Mouse (Mus musculus) left cerebral cortex, adult 8-10 months (tissue): ENCODE measurements around the gene A630076J17Rik. TPM values are rescaled to one million over a fixed set of nuclear protein-coding genes. Genes with fewer than 3 reads are reported as not detected.
A peak's percentile ranks its signal among the peaks of the same experiment; 100 is the strongest.

Experiments
- DNase-seq, 2 experiments: peaks; one replicate each; pipeline ENCODE4 v3.0.0; 2022; ENCODE audit warnings: low spot score in 2 of 2
- total RNA-seq, 4 experiments: library from RNA; stranded (reverse); gene quantifications; 2 replicates each; pipeline ENCODE4 v1.2.4; 2022

A630076J17Rik gene
- total RNA-seq, 4 experiments from 2014 or later, result not detected

DNA sequence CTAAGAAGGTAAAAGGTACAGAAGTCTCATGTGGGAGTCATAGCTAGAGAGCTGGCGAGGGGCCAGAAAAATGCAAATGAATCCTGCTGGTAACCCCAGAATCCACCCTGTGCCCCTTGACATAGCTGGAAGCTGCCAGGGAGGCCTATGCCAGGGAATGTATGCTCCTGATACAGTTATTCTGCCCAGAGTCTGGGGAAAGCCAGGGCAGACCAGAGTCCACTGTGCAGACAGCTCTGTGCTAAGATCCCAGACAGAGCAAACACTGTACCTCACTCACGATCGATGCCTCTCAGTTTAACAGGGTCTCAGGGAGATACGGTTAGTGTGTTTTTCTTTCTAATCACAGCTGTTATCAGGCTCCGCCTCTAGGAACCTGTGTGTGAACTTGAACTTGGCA is 592 bp upstream of the A630076J17Rik start:
- no peak for DNase-seq

DNA sequence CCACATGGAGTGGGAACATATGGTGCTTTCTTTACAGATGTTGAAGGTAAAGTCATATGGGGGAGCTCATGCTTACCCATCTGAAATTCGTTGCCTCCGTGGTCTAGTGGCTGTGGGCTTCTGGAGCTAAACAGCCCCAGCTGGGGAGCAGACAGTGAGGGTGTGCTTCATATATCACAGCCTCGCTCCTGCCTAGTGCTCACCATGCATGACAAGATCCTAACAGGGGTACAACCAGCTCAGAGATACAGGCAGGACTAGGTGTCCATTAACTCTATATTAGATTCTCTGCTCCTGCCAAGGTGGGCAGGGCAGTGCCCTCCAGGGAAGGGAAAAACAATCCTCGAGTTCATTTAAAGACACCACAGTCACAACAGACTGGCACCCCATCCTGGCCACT is 788 bp downstream of the A630076J17Rik start:
- no peak for DNase-seq

DNA sequence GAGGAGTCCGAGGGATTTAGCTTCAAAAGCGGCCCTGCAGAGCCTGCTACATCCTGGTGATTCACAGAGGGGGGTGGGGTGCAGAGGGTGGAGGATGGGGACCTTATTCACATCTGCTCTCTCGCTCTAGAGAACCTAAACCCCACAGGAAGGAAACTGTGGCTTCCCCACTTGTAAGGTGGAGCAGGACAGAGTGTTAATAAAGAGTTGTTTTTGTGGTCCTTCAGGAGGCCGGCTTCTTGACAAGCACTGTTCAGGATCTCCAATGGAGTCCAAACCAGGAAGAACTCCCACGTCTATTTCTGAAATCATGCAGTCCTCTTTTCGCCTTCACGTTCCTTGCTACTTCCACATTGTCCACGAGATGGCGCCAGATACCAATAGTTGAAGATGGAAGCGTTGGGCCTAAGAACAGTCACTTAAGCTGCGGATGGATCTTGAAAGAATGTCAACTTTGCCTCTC is 3.0 kb downstream of the A630076J17Rik start:
- peak; percentile 62 to 83 for DNase-seq

DNA sequence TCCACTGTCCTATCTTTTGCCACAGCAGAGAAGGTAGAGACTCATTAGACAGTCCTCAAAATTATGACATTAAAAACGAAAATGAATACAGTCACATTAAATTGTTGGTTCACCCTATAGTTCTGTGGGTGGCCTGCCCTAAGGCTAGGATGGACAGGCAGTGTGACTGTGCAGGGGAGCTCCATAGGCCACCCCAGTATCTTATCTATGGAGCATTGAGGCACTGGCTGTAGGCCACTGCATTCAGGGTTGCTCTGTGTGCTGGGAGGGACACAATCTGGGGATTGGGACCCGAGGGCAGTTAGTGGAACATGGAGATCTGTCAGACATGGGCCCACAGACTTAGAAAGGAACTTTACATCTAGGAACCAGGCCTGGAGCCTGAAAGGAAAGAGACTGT is 3.5 kb downstream of the A630076J17Rik start:
- DNase-seq, result no peak

DNA sequence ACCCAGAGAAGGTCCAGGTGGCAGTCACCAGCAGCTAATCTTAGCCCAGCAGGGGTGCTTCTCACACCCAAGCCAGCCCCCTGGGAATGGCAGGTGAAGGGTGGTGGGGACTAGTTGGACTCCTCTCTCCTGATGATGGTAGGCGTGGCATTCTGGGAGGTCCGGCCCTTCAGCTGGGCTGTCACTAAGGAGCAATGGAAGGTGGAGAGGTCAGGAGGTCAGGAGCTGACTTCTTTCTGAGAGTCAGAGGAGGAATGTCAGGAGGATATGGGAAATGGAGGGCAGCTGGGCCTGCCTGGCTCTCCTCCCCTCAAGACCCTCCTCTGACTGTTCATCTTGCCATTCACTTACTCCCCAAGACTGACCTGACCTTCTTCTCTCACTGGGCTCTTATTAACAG is 7.6 kb downstream of the A630076J17Rik start:
- no peak for DNase-seq

DNA sequence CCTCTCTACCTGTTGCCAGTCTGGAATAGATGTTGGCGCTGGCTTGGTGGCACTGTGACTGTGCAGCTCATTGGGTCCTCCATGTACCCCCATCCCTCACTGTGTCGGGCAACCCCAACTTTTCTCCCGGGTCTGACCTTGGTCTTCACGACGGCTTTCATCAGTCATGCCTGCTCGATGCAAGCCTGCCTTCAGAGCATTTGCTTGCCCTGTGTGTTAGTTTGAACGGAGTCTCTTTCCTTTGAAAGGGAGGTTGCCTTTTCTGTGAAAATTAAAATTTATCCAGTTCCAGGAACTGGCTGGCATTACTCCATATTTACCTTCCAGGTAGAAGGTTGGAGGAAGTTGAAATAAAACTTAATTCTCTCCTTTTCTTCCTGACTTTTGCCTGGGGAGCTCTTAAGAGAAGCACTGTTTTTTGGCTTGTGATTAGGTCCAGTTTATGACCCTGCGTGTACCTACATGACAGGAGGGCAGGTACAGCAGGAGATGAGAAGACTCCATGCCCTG is 8.1 kb downstream of the A630076J17Rik start:
- no peak for DNase-seq

DNA sequence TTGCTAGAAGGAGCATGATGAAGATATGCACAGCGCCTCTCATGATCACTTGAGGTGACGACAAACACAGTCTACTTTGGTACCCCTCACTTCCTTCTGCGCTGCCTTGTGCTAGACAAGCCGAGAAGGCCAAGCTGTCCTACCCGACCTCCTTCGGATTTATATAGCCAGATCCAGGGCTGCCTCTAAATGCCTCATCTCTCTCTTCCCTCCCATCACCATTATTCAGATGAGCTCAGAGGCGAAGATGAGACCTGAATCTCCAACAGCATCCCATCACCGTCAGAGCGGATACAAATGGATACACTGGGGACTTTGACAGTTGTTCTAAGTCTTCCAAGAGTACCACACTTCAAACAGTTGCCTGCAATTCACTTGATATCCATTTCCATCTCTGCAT is 9.2 kb downstream of the A630076J17Rik start, which contains the start of gene Prok1:
Gene Prok1 (minus strand): TSS at position 101 of the 400 bp plus-strand sequence.
- DNase-seq, result no peak

DNA sequence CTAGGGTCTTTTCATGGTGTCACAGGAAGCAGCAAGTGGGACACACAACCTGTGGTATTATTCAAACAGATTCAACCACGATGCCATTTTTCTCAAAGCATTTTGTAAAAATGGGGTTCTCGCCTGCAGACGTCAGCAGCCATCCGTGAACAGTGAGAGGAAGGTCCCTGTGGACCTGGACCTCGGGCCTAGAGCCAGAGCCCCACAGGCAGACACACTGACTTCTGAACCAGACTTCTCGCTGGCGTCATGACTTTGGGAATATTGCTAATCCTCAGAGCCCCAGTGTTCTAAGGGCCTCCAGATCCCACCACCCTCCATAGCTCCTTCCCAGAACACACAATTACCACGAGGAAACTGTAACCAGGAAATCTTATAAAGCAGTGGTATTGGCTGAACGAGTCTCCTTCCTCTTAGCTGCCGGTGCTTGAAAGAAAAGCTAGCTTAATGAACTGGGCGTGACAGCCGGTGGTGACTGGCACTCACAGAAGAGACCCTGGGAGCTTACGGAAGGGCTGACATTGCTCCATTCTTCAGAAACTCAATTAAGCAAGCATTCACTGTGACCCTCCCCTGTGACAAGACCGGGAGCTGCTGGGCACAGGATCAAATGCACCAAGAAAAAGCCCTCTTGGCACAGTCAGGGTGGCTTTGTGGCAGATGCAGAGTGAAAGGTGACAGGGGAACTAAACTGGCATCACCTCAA is 11.1 kb downstream of the A630076J17Rik start:
- no peak for DNase-seq

DNA sequence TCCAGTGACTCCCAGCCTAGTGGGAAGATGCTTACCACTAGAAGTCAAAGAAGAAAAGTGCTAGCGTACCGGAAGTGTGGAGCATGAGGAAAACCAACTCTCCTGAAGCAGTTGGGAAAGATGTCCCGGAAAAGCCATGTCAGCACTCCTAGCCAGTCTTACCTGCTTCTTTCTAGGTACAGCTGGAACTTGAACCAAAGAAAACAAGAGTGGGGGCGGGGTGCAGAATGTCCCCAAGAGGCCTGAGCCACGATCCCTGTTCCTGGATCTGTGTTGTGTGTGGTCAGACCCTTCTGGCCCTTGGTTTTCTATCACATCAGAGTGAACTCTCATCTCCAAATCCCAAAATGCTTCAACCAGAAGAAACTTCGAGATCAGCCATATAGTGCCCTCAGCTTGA is 16.5 kb downstream of the A630076J17Rik start:
- no peak for DNase-seq

DNA sequence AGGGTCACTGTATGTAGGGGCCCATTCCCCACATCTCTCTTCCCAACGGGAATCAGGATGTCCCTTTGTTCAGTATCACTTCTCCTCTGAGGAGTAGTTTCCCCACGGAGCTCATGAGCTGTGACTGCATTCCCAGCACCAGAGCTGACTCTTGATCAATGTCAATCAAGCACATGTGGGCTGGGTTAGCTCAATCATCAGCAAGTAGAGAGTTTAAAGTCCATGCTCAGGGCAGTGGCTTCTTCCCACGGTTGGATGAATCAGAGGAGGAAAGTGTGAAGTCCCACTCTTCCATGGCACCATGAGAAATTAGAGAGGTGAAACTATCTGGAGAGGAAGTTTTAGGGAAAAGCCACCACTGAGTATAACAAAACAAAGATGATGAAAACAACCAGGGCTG is 18.6 kb downstream of the A630076J17Rik start:
- no peak for DNase-seq

DNA sequence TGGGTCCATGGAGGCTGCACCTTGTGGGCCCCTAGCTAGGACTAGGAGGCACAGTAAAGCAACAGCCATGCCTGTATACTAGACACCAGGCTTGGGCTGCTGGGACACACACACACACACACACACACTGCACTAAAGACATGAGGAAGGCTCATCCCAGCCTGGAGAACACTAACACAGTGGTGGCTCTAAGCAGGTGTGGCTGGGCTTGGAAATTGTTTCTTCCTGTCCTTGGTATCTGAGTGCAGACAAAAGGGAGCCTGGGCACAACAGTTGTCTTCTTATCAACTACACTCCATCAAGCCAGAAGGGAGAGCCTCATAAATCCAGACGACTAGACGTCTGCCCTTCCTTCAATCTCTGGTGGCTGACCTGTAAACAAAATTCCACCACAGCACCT is 19.9 kb downstream of the A630076J17Rik start:
- DNase-seq, result no peak

DNA sequence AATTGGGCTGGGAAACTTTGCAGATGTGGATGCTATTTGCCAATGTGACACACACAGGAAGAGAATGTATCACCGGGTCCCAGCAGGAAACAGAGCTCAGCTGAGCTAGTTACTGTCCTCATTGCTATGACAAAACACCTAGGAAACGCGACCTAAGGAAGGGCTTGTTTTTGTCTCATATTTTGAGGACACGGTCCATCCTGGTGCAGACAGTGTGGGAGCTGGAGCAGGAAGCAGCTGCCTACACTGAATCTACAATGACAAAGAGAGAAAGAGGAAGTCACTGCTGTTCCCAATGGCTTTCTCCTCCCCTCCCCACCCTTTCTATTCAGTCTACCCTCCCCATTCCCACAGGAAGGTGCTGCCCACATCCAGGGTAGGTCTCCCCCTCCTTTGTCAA is 21.6 kb downstream of the A630076J17Rik start:
- no peak for DNase-seq

DNA sequence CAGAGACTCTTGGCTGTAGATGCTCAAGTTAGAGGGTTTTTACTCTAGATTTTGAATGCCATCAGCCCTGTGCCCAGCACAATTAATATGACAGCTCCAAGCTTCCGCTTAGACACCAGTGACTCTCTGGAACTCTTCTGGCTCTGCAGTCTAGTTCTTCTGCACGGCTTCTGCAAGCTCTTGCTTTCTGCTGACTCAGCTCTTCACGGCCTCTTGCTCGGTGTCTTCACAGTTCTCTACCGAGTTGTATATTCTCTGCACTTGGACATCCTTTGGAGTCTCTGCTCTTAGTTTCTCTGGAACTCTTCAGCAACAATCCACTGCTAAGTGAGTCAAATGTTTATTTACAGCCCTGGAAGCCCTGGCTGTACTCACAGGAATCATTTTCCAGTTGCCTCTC is 23.5 kb downstream of the A630076J17Rik start:
- DNase-seq, result no peak

DNA sequence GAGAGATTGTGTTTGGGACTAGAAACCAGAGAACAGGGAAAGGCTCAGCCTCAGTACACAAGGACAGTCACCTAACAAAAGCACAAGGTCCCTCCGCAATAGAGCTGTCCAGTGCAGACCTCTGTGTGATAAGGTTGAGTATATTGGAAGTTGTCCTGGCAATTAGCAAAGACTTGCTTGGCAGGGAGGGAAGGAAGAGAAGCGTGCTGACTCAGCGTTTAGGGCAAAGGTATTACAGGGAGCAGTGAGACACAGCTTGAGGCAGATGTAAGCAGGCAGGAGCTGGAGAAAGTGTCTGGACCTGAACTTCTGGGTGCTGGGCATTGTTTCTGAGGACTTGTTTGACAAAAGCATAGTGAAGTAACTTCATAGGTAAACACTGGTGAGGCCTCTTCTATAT is 25.6 kb downstream of the A630076J17Rik start:
- DNase-seq, result no peak

DNA sequence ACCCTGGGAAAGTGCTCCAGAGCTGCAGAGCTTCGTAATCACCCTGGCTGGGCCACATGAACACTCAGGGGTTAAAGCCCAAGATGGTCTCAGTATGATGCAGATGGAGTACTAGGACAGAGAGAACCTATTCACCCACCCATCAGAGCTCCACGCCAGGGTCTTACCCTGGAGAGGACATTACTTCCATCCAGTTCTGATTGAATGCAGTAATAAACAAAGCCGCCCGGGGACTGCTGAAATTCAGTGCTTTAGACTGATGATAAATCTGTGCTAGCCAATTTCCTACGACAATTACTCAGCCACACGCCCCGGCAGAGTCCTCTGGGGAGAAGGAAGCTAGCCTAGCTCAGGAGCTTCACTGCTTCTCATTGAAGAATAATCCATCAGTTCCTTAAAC is 26.3 kb downstream of the A630076J17Rik start:
- no peak for DNase-seq

DNA sequence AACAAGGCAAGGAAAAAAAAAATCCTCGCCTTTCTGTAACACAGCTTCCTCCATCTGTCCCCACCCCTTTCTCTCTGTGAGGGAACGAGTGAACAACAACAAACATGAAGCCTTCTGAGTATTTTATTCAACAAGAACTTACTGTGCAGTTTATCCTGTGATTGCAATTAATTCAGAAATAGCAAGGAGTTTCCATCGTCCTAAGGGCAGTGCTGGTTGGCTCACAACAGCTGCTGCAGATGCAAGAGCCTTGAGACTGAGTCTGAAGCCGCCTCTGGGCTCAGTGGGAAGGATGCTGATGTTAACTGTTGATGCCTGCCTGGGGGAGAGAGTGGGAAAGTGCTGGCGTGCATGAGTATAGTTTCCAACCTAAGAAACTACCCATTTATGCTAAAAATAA is 27.5 kb downstream of the A630076J17Rik start:
- DNase-seq, result no peak

DNA sequence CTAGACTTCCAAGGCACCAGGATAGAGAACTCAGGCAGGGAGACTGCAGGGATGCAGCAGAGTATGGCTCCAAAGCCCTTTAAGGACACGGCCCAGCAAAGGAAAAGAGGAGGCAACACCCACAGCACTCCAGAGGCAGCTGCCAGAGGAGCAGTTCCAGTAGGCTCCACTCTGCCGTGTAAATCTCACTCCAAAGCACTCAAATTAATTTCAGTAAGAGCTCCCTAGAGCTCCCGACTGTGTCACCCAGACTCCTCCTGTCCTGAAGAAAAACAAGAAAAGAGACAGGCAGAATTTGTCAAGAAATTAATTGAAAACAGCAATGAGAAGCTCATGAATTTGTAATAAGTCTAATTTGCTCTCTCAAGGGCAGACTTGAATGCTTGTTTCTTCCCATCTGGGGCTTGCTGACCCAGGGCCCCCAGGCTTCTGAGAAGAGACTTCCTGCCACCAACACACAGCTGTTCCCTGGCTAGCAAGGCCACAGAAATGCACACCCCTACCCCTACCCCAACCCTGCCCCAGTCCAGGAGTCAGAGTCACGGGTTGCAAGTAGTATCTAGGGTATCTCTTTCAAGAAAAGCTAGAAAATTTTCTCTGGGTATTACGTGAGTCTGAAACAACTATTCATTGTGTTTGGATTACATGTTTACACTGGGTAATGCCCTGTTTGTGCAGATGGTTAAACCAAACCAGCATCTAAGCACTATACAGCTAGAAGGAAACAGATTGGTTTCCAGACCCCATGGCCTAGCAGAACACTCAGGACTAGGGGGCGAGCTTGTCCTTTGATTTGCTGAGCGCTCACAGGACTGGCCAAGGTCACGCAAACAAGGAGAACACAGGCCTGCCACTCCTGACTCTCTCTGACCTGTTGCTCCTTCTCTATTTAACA is 30.8 kb downstream of the A630076J17Rik start:
- DNase-seq, result peak in 1 of 2 experiments; percentile 28

DNA sequence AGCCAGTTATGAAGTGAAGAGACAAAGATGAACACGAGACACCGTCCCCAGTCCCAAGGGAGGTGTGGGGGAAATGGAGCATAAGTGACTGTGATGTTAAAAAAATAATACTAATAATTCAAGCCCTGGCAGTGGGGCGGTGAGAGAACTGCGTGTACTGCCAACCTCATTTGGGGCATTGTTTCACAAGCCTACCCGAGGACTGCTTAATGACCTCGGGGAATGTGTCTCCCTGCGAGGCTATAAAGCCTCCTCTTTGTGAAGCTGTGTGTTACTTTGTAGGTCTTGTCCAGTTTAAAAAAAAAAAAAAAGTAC is 31.4 kb downstream of the A630076J17Rik start:
- no peak for DNase-seq

DNA sequence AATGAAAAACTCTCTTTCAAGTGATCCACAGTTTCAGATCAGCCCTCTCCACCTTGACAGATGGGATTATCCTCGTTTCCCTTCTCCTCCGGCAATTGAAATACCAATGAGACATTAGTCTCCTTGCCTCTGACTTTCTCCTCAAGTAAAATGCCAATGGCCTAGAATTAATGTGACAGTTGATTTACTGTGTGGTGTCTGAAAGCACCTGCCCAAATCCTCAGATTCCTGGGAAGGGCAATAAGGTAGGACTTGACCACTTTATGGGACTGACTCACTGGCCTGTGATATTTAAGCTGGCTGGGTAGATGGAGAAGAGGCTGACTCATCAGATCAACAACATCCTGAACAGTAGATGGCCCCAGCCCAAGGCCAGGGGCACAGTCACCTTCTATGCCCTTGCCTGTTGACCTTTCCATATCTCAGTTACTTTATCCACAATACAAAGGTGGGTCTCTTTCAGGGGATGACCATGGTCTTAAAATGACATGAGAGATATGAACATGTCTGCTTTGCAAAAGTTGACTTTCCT is 36.5 kb downstream of the A630076J17Rik start:
- no peak for DNase-seq

DNA sequence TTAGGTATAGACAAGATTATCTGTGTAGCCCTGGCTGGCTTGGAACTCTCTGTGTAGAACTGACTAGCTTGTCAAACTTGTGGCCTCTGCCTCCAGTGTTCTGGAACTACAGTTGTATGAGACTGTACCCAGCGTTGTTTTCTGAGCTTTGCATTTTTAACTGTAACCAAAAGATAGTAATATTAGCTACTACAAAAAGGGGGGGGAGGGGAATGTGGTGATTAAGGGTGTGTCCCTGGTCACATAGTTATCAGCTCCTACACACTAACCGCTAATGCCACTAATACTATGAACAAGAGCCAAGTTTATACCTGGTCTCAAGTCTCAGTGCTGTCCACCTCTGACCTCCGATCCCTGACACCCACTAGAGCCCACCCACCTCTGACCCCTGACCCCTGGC is 42.0 kb downstream of the A630076J17Rik start:
- no peak for DNase-seq

DNA sequence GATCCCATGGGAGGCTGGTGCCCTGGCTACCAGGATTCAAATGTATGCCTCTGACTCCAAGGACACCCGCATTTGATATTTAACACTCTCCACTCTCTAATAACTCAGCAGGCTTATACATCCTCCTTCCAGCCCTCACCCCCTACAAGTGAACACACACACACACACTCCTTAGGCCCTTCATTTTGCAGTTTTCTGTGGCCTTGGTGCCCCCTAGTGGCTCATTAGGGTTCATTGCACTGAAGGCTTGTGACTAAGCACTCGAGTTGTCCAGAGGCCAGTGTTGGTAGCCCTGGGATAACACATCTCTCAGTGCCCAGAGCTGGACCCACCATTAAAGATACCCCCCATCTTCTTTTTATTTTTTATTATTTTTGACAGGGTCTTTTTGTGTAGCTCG is 43.4 kb downstream of the A630076J17Rik start:
- peak in 1 of 2 experiments; percentile 52 for DNase-seq

DNA sequence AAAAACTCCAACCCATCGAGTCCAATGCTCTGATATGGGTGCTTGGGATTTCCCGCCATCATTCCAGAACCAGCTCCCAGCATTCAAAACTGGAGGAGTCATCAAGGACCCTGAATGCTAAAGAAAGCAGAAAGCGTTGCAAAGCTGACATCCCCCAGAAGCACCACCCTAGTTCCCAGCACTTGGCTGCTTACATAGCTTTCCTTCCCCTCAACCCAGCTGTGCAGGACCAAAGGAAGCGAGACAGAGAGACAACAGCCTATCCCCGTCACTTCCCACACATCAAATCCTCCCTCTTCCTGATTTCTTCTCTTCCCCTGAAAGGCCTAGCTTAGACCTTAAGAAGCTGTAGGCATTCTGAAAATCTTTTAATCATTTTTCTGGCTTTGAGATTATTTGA is 44.9 kb downstream of the A630076J17Rik start:
- no peak for DNase-seq
